Mouse (Mus musculus) erythroid progenitor cell, adult 5-6 weeks (primary cell): Measurements from ENCODE around the gene Slc2a9. TPM values are rescaled to one million over a fixed set of nuclear protein-coding genes. Genes with fewer than 3 reads are reported as not detected.
A peak's percentile ranks its signal among the peaks of the same experiment; 100 is the strongest.

Experiments
- ATAC-seq: replicated peaks from 2 replicates; pipeline ENCODE4 v1.8.0; 2016; ENCODE audit warnings: moderate number of reproducible peaks, mild to moderate bottlenecking, moderate TSS enrichment, inconsistent platforms; ENCODE audit not compliant: poor library complexity, low FRiP score, severe bottlenecking
- total RNA-seq, 2 experiments: library from RNA; stranded (forward) in 1 of 2; stranded (reverse) in 1 of 2; fragments of 150-400 nt in 1 of 2; fragments of 186-747, 209-891 nt in 1 of 2; gene quantifications; 2 replicates each; pipeline versions ENCODE4 v1.2.3 to v1.2.4; 2015 to 2017; ENCODE audit warnings: low replicate concordance in 2 of 2

Gene Slc2a9
- total RNA-seq, 2 experiments from 2014 or later: not detected

DNA sequence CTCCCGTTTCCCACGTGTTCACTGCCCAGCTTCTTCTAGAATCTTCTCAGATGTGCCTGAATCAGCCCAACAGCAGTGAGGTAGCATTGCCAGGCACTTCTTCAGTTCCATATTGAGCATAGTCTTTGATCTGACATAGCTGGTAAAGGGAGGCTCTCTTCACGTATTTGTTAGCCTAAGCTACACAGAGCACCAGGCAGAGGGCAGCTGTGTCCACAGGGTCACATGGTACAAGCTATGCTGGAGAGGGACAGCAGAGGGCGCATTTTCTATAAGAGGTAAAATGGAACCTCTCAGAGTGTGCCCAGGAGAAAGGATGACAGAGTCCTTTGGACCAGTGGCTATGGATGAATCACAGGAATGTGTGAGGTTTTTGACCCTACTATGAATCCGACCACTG is 194.1 kb downstream of the Slc2a9 start:
- no peak for ATAC-seq

DNA sequence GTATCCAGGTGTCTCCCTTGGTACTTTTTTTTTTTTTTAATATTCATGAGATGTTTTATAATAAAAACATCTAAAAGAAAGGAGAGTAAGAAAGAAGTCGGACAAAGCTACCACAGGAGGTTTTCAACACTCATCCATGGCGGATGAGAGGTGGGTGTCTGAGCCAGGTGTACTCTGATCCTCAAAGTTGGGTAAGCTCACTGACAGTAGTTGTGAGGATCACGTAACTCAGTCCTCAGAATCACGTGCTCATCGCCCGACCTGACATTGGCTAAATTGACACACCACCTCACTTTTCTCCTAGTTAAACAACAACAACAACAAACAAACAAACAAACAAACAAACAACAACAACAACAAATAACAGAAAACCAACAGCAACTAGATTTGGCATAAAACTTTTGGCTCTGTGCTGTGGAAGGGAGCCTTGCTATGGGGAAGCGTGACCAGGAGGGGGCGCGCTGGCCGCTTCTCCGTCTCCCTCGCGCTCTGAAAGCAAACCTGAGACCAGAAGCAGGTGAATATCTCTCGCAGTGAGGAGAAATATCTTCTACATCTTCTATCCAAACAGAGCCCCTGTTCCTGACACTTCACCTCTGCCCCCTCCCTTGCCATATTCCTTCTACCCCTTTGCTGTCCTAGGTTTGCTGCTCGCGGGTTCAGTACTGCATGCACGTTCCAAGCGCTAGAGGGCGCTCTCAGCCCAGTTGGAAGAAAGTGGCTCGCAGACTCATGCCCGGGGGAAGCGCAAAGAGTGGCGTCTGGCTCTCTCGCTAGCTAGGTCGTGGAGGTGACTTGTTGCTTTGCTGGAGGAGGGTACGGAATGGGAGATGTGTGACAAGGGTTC is 195.5 kb downstream of the Slc2a9 start:
- ATAC-seq: peak; percentile 75

DNA sequence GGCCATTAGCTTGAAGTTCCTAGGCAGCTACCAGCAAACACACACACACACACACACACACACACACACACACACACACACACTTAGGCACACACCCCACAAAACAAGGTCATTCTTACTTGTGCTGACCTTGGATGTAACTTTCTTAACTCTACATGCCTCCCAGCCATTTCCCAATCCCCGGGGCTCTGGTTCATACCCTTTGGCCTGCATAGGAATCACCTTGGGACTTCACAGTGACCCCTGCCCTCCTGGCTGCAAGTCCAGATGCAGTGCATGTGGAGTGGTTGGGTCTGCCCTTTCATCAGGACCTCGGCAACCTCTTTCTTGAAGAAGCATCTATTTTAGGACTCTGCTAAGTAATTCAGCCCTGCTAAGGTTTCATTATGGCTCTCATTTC is 197.7 kb downstream of the Slc2a9 start:
- ATAC-seq: no peak

DNA sequence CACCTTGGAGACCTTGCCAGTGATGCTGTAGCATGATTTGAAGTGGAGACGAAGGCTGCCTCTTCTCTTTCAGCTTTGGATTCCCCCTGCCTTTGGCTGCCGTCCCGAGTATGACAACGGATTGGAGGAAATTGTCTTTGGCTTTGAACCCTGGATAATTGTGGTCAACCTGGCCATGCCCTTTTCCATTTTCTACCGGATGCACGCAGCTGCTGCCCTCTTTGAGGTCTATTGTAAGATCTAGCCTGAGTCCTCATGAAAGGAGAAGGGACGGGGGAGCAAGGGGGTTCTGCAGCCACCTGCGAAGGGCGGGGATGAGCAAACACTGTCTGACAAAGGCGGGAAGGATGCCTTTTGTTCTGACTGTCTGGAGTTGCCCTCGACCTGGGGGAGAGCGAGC is 200.3 kb downstream of the Slc2a9 start:
- no peak for ATAC-seq

DNA sequence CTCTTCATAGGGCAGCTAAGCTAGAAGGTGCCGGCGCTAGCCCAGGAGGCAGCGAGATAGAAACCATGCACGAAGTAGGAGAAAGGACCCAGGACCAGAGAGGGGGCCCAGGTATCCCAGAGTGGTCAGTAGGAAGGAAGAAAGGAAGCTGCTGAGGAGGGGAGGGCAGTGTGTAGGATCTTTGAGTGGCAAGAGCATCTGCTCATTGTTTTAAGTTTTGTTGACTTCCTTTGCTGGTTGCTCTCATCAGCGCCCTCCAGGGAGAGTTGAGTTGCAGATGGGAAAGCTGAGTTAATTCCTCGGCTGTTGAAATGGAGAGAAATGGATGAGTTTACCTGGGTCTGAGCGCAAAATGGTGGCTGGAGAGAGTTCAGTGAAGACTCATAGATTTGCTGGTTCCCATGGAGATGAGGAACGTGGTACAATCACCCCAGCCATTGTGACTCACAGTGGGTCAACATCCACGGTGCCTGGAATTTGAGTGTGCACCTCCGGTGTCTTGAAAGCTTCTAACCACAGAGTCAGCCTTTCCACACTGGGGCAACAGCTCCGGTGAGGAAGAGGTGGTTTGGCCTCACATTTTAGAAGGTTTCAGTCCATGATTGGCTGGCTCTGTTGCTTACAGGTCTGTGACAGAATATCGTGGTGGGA is 201.1 kb downstream of the Slc2a9 start:
- no peak for ATAC-seq

Other genes starting within 250 kb of the Slc2a9 start
- gene Tmem128, start 243.0 kb downstream of the Slc2a9 start, total RNA-seq (2015; ENCODE audit: low replicate concordance): 39.3 and 63.3 TPM in 2 replicates
- gene Tmem128, start 243.0 kb downstream of the Slc2a9 start, total RNA-seq (2017; ENCODE audit: low replicate concordance): 16.0 and 16.2 TPM in 2 replicates
- not detected in 2 replicates for gene Otop1, start 227.2 kb downstream of the Slc2a9 start, total RNA-seq (2015; ENCODE audit: low replicate concordance)
- gene Otop1, start 227.2 kb downstream of the Slc2a9 start, total RNA-seq (2017; ENCODE audit: low replicate concordance): not detected in 2 replicates
- gene Drd5, start 183.8 kb downstream of the Slc2a9 start, total RNA-seq (2015; ENCODE audit: low replicate concordance): not detected in 2 replicates
- gene Drd5, start 183.8 kb downstream of the Slc2a9 start, total RNA-seq (2017; ENCODE audit: low replicate concordance): not detected in 2 replicates
- 51.9 and 78.0 TPM in 2 replicates for gene Wdr1, start 60.1 kb upstream of the Slc2a9 start, total RNA-seq (2015; ENCODE audit: low replicate concordance)
- 46.1 and 46.3 TPM in 2 replicates for gene Wdr1, start 60.1 kb upstream of the Slc2a9 start, total RNA-seq (2017; ENCODE audit: low replicate concordance)
- gene Zfp518b, start 181.7 kb upstream of the Slc2a9 start, total RNA-seq (2015; ENCODE audit: low replicate concordance): 1.3 and 1.4 TPM in 2 replicates
- gene Zfp518b, start 181.7 kb upstream of the Slc2a9 start, total RNA-seq (2017; ENCODE audit: low replicate concordance): 0.76 and 1.7 TPM in 2 replicates